Mouse (Mus musculus): ENCODE data around the gene Gripap1.

Gripap1 gene

DNA sequence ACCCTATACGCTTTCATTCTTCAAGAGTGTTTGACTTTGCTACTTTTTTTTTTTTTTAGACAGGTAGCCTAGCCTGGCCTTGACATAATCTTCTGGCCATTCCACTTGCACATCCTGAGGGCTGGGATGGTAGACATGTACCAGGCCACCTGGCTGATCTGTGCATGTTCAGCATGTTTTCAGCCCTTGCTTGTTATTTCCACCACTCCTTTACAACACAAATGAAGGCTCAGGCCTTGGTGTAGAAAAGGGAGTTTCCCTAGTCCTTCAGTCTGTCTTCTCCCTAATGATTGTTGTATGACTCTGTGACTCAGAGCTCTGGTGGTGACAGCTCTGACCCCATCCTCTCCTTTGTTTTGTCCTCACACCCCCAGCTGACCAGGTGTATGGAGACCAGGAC, 77.6 kb downstream of the Gripap1 start:
- DNase-seq (ENCODE audit: low spot score): no peak

DNA sequence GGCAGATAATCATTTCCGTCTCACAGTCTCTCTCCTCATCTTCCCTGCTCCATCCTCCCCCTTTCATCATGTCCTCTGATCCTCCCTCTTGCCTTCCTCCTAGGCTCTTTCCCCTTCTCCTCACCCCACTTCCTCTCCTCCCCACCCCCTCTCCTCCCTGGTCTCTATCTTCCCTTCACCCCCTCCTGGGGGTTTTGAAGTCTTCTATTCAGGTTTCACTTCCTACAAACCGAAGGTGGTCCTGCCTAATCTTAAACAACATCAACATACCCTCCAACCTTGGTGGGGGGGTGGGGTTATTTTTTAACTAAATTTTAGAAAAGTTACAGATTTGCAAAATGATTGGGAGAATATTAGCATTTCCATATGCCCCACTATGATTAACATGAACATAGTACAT, 78.9 kb downstream of the Gripap1 start:
- DNase-seq (ENCODE audit: low spot score): no peak

DNA sequence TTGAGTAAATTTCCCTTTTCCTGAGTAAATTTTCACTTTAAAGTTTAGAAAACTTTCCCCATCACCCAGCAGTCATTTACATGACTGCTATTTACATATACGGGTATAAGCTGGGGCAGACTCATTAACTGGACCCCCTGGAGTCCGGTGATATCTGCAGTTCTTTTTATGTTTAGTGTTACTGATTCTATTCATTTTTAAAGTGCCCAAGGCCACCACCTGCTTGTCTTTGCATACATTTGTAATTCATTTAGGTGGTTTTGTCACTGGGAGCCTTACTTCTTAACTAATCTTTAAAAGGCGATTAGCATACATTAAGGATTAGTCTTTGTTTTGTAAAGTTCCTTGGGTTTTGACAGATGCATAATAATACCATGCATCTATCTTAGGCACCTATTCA, 80.3 kb downstream of the Gripap1 start:
- DNase-seq (ENCODE audit: low spot score): no peak
